Mouse (Mus musculus) thymus, adult 2 months (tissue): ENCODE data around the gene Plcd3. TPM values are rescaled to one million over a fixed set of nuclear protein-coding genes. Genes with fewer than 3 reads are reported as not detected.

ENCODE experiments used
- DNase-seq: peaks from one replicate; pipeline ENCODE4 v3.0.0; 2021
- H3K27ac ChIP-seq: fragments of 200-500 bp; 2 replicates; pipeline ENCODE4 v1.5.1; 2012; ENCODE audit warnings: low read length, control low read depth; ENCODE audit not compliant: control insufficient read depth, insufficient read depth
- H3K27me3 ChIP-seq: fragments of 200-500 bp; 2 replicates; pipeline ENCODE4 v1.6.1; 2012; ENCODE audit warnings: mild to moderate bottlenecking, low read length, moderate library complexity, mixed read lengths; ENCODE audit not compliant: control insufficient read depth, insufficient read depth
- H3K36me3 ChIP-seq: fragments of 200-500 bp; 2 replicates; pipeline ENCODE4 v1.6.1; 2012; ENCODE audit warnings: mild to moderate bottlenecking, low read length, moderate library complexity; ENCODE audit not compliant: control insufficient read depth, insufficient read depth
- H3K4me1 ChIP-seq: fragments of 200-500 bp; replicated peaks from 2 replicates; pipeline ENCODE4 v1.6.1; 2012; ENCODE audit warnings: low read length; ENCODE audit not compliant: control insufficient read depth, insufficient read depth
- H3K4me3 ChIP-seq: fragments of 200-500 bp; 2 replicates; pipeline ENCODE4 v1.5.1; 2012; ENCODE audit warnings: mild to moderate bottlenecking, low read length, control low read depth, moderate library complexity; ENCODE audit not compliant: control insufficient read depth, insufficient read depth
- CTCF ChIP-seq: fragments of 200-500 bp; IDR thresholded peaks from 2 replicates; pipeline ENCODE4 v1.5.1; 2012; ENCODE audit warnings: mild to moderate bottlenecking, control low read depth, low read length, moderate library complexity, borderline replicate concordance; ENCODE audit not compliant: control insufficient read depth, poor library complexity, insufficient read depth; ENCODE audit errors: extremely low read depth
- POLR2A ChIP-seq: fragments of 200-500 bp; IDR thresholded peaks from 2 replicates; pipeline ENCODE4 v1.6.1; 2012; ENCODE audit warnings: mild to moderate bottlenecking, low read length, control low read depth, moderate library complexity; ENCODE audit not compliant: control insufficient read depth, poor library complexity, insufficient read depth; ENCODE audit errors: extremely low read depth
- WGBS: fragments of 180-500 bp; shearing (Covaris S2); methylation state at CpG from one replicate; pipeline ENCODE4 v1.1.7; 2018; 5-methylcytosine and 5-hydroxymethylcytosine counted together
- polyA plus RNA-seq: library from polyadenylated mRNA; depleted of rRNA; stranded (reverse); fragments of >200 nt; gene quantifications from 2 replicates; pipeline ENCODE4 v1.2.3, GENCODE M21; 2012

Gene Plcd3
- polyA plus RNA-seq, 1 experiment: 5.4 TPM

GRCm38 (mm10) chr11:103114270-103114943 is 12.9 kb upstream of the Plcd3 start:
- Histone ChIP-seq H3K4me1 (peaks cover 8% of the 10 kb centered on the region), H3K4me3 (peak overlapping the region; percentile 78), H3K27me3 (no peaks in the 10 kb centered on the region), H3K27ac (peak overlapping the region; percentile 76; the same call in 1 of the 2 replicates), H3K36me3 (no peaks in the 10 kb centered on the region)
- 94% methylated on average over 11 of the region's 11 CpGs for WGBS
- TF ChIP-seq CTCF: no peak
- TF ChIP-seq POLR2A: no peak
- no peak for DNase-seq

DNA sequence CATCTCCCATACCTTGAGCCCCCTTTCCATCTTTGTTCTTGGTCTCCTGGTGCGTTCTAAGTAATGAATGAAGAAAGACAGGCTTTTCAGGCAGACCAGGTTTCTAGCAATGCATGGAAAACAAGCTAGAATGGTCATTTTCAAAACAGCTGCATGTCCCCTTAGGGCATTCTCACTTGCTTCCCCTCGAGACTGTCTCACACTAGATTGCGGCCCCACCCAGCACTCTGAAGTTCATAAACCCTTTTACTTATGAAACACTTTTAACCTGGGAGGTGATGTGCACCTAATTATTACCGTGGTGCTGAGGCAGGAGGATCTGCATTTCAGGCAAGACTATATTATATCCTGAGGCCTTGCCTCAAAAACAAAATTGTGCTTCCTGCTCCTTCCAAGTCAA is 12.3 kb upstream of the Plcd3 start:
- Histone ChIP-seq H3K4me1 (peaks cover 8% of the 10 kb centered on the region), H3K27me3 (no peaks in the 10 kb centered on the region), H3K27ac (no peak overlapping the region), H3K36me3 (no peaks in the 10 kb centered on the region), H3K4me3 (no peak overlapping the region)
- DNase-seq: no peak
- no peak for TF ChIP-seq CTCF
- TF ChIP-seq POLR2A: no peak
- 92% methylated on average over 4 of the region's 4 CpGs for WGBS

DNA sequence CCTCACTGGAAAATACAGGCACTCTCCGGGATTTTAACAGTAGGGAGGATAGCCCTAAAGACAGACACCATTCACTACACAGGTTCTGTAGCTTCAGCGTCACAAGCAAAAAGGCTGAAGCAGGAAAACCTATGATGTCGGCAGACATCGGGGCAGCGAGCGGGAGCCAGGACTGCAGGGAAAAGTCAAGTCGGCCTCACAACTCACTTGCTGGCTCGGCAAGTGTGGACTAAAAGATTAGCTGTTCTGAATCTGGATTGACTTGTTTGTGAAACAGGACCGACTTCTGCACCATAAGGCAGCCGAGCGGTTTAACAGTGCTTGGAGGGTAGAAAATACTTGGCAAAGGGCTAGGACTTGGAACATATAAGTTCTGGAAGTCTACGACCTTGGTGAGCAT is 11.5 kb upstream of the Plcd3 start:
- H3K36me3 ChIP-seq: no peaks in the 10 kb centered on the region
- no peak overlapping the region for H3K27ac ChIP-seq
- WGBS: 91% methylated on average over 12 of the region's 12 CpGs
- DNase-seq: no peak
- H3K4me1 ChIP-seq: peaks cover 8% of the 10 kb centered on the region
- no peaks in the 10 kb centered on the region for H3K27me3 ChIP-seq
- TF ChIP-seq POLR2A (no peak), CTCF (no peak)
- no peak overlapping the region for H3K4me3 ChIP-seq

DNA sequence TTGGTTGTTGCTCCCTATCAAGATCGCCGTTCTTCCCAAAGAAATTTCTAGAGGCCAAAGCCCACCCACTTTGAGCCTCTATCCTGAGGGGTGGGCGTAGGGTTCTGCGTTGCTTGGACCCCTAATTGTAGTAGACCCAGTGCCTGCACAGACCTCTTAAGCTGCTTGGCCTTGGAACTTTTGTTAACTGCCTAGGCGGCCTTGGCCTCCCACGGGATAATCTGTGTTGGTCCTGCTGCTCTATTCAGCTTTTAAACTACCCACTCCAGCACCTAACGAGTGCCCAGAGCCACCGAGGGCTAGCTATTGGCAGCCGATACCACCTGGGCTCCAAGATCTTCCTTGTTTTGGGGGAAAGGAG is 11.1 kb upstream of the Plcd3 start:
- no peak for TF ChIP-seq CTCF
- no peak for TF ChIP-seq POLR2A
- DNase-seq: no peak
- no peaks in the 10 kb centered on the region for H3K36me3 ChIP-seq
- WGBS: 83% methylated on average over 9 of the region's 9 CpGs
- no peaks in the 10 kb centered on the region for H3K27me3 ChIP-seq
- H3K27ac ChIP-seq: no peak overlapping the region
- H3K4me3 ChIP-seq: no peak overlapping the region
- H3K4me1 ChIP-seq: peaks cover 8% of the 10 kb centered on the region

DNA sequence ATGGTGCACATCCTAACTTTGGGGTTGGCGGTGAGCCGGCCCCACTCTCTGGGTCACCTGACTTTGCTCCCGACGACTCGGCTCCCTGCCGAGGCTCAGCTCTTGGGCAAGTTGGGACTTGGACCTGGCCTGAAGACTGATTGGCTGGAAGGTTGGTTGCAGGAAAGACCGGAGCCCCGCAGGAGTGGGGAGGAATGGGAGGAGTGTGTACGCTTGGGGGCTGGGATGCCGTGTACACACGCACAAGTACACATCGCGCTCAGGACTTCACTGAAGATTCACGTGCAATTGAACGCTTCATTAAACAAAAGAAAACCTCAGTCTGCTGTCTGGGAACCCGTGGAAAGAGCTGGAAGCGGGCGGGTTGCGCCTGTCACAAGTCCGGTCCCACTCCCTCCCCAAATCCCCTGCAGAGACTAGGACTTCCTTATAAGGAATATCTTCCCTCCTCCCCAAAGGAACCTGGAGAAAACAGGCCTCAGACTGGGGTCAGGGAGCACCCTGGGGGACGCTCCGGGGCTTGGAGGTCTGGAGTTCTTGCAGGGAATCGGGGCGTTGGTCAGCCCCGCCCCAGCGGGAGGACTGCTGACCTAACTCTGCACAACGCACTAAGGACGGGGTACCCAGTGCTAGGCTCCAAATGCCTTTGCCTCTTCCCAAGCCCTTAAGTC is 10.6 kb upstream of the Plcd3 start:
- TF ChIP-seq CTCF (no peak), POLR2A (no peak)
- H3K36me3 ChIP-seq: no peaks in the 10 kb centered on the region

DNA sequence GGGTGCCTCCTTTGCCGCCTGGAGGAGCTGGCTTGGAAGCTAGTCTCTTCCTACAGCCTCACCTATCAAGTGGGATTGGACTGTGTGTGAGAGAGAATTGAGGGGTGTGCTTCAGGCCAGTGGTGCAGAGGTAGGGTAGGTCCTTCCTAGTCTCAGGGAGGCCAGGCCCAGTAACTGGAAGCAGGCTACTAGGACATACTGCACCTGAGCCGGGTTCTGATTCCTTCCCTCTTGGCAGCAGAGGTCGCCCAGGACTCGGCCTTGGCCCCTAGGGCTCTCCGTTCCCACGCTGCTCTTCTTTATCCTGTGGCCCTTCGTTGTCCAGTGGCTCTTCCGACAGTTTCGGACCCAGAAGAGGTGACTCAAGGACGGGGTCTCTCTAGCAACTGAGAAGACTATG is 9.8 kb upstream of the Plcd3 start:
- 88% methylated on average over 10 of the region's 10 CpGs for WGBS
- Histone ChIP-seq H3K27ac (no peak overlapping the region), H3K36me3 (no peaks in the 10 kb centered on the region), H3K4me3 (no peak overlapping the region), H3K27me3 (no peaks in the 10 kb centered on the region), H3K4me1 (peaks cover 8% of the 10 kb centered on the region)
- no peak for DNase-seq
- TF ChIP-seq POLR2A: no peak
- TF ChIP-seq CTCF: no peak

More for the DNA sequence above, 10.6 kb upstream of the Plcd3 start:
- H3K27ac ChIP-seq: no peak overlapping the region
- DNase-seq: no peak
- H3K4me1 ChIP-seq: peaks cover 8% of the 10 kb centered on the region
- H3K27me3 ChIP-seq: no peaks in the 10 kb centered on the region
- no peak overlapping the region for H3K4me3 ChIP-seq
- WGBS: 38% methylated on average over 28 of the region's 28 CpGs
